Mouse (Mus musculus): Measurements from ENCODE around the gene Dclk1.

The Dclk1 gene

DNA sequence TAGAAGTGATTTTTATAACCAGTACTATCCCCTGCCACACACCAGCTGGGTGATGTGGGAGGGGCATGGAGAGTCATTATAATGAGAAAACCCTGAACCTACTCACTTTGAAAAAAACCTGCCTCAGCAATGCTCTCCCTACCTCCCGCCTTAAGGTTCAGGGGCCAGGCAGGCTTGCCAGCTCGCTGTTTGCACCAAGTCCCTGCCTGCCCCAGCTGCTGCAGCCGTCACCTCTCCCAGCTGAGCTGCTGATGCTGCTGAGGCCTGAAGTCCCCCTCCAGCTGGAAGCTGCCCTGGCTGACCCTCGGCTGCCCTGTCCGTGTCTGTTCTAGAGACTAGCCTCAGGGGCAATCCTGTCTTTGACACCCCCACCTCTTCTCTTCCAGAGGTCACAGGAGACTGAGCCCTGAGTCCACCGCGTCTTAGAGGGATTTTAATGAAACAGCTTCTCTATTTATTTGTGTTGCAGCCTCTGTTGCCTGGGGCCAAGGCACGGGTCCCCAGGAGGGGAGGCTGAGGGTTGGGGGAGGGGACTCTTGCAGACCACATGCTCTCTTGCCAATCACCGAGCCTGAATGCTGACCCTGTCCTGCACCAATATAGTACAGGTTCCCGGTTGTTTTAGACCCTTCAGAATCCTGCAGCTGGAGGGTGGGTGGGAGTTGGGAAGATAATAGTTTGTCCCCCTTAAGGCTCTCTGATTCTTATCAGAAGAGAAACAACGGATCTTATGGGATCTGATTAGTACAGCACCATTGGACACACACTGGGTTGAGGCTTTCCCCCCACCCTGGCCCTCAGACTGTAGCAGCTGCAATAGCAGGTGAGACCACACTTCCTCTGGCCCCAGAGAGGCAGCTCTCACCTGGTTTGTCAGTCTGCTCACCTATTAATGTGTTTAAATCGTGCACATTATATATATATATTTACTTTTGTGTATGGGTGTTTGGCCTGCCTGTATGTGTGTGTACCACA lies 346.1 kb downstream of the Dclk1 start:
- no peak for DNase-seq (ENCODE audit: low read depth, low spot score)

Data from brain, adult 2 months (tissue).